ENCODE assay signal across 26 mouse cellular contexts in genomic region chr8:117762776-117763175, GRCm38 (mm10). TPM values are rescaled to one million over a fixed set of nuclear protein-coding genes. Genes with fewer than 3 reads are reported as not detected.
DNase-seq lines count a peak whose midpoint lies in the region; ATAC-seq and TF ChIP-seq lines count a peak whose summit lies in the region.
"Had no signal": no experiment of that assay in that cellular context is flagged by ENCODE, and none has a peak within 500 bp of the region (broad histone marks: within the 10 kb centered on the region; RNA-seq: fewer than 3 reads in every experiment).

No protein-coding gene starts in this region.

- TF ChIP-seq CTCF in liver, postnatal 0 days (IDR thresholded peaks at IDR 0.05; ENCODE audit: low read depth) = no peak
- TF ChIP-seq CTCF in liver, embryonic 14.5 days (IDR thresholded peaks at IDR 0.05; ENCODE audit: low read depth) = no peak
- TF ChIP-seq CTCF in cerebellum, adult 2 months (IDR thresholded peaks at IDR 0.05; ENCODE audit: borderline replicate concordance, insufficient read depth, low read depth, low read length) = no peak

- DNase-seq in liver, postnatal 0 days = no peak
- DNase-seq in c-Kit-positive CD71-positive TER-119-positive erythroid progenitor cells, embryonic 14.5 days (ENCODE audit: low spot score) = peak; percentile 14
- no peak for DNase-seq in liver, embryonic 14.5 days (ENCODE audit: low read depth in 3 of 3, low spot score in 3 of 3)
- no peak for DNase-seq in gastrocnemius, postnatal 14 days
- DNase-seq in cerebellum, adult 2 months = no peak
- DNase-seq: adrenal gland, adult 2 months; adrenal gland, postnatal 14 days; B cell, adult 2 months; cerebellum, adult 11-12 months; cerebellum, adult 9-10 months; cerebellum, postnatal 14 days; gastrocnemius, postnatal 10 days; heart, adult 18-20 months; heart, postnatal 10 days; heart, postnatal 36 days had no signal

- no peaks in the 10 kb centered on the region for H3K36me3 ChIP-seq in liver, embryonic 12.5 days
- no peaks in the 10 kb centered on the region; the same call in 1 of the 2 replicates for H3K36me3 ChIP-seq in liver, postnatal 0 days (replicated peaks; ENCODE audit: insufficient read depth, low read length)
- H3K36me3 ChIP-seq in liver, embryonic 14.5 days (replicated peaks; ENCODE audit: control insufficient read depth, insufficient read depth, low read depth) = no peaks in the 10 kb centered on the region
- H3K36me3 ChIP-seq: forebrain, embryonic 10.5 days; G1E; heart, embryonic 12.5 days; heart, embryonic 15.5 days; hindbrain, embryonic 10.5 days; hindbrain, embryonic 13.5 days had no signal

- H3K27ac ChIP-seq in liver, embryonic 12.5 days = 0 out of 2 replicates have a peak overlapping the region, but pooled peaks have one; percentile 40
- H3K27ac ChIP-seq in liver, postnatal 0 days (ENCODE audit: low read depth) = no peak overlapping the region
- no peak overlapping the region for H3K27ac ChIP-seq in liver, embryonic 14.5 days
- no peak overlapping the region for H3K27ac ChIP-seq in cerebellum, adult 2 months (ENCODE audit: insufficient read depth, low read length)
- H3K27ac ChIP-seq: forebrain, embryonic 10.5 days; forebrain, embryonic 13.5 days; heart, embryonic 15.5 days; hindbrain, embryonic 10.5 days; hindbrain, embryonic 13.5 days had no signal

- TF ChIP-seq POLR2A in cerebellum, adult 2 months (IDR thresholded peaks at IDR 0.05; ENCODE audit: borderline replicate concordance, insufficient read depth, low read length) = no peak

- TF ChIP-seq EP300 in liver, postnatal 0 days (IDR thresholded peaks at IDR 0.05; ENCODE audit: low read depth) = no peak
- TF ChIP-seq EP300 in liver, embryonic 14.5 days (IDR thresholded peaks at IDR 0.05; ENCODE audit: low read depth) = peak; percentile 76

- H3K4me2 ChIP-seq in liver, embryonic 12.5 days = peak overlapping the region; percentile 39; the same call in 1 of the 2 replicates
- no peak overlapping the region for H3K4me2 ChIP-seq in liver, postnatal 0 days (ENCODE audit: low read depth, low read length)
- H3K4me2 ChIP-seq in liver, embryonic 14.5 days (ENCODE audit: low read depth) = peak overlapping the region; percentile 30; the same call in 1 of the 2 replicates
- H3K4me2 ChIP-seq: forebrain, embryonic 13.5 days; heart, embryonic 12.5 days; heart, embryonic 15.5 days; hindbrain, embryonic 13.5 days had no signal

- H3K9me3 ChIP-seq in liver, embryonic 12.5 days (replicated peaks) = no peaks in the 10 kb centered on the region
- no peaks in the 10 kb centered on the region for H3K9me3 ChIP-seq in liver, postnatal 0 days (ENCODE audit: low read length)
- no peaks in the 10 kb centered on the region for H3K9me3 ChIP-seq in liver, embryonic 14.5 days (ENCODE audit: control insufficient read depth, low read length)
- H3K9me3 ChIP-seq: forebrain, embryonic 13.5 days; heart, embryonic 12.5 days; heart, embryonic 15.5 days; hindbrain, embryonic 10.5 days; hindbrain, embryonic 13.5 days had no signal

- peaks cover 5% of the 10 kb centered on the region; the same call in 1 of the 2 replicates for H3K27me3 ChIP-seq in liver, embryonic 12.5 days (replicated peaks)
- H3K27me3 ChIP-seq in liver, postnatal 0 days (ENCODE audit: insufficient read depth, low read length) = no peaks in the 10 kb centered on the region
- H3K27me3 ChIP-seq in liver, embryonic 14.5 days (ENCODE audit: control insufficient read depth, insufficient read depth, low read length) = no peaks in the 10 kb centered on the region
- no peaks in the 10 kb centered on the region for H3K27me3 ChIP-seq in cerebellum, adult 2 months (ENCODE audit: control insufficient read depth, insufficient read depth, low read length)
- H3K27me3 ChIP-seq: CH12.LX; forebrain, embryonic 13.5 days; heart, embryonic 15.5 days; hindbrain, embryonic 13.5 days had no signal

- 54% methylated on average over 6 of the region's 6 CpGs for WGBS in liver, embryonic 12.5 days (ENCODE audit: insufficient replicate concordance)
- 76% methylated on average over 6 of the region's 6 CpGs for WGBS in liver, postnatal 0 days (ENCODE audit: insufficient replicate concordance)
- WGBS in liver, embryonic 14.5 days (ENCODE audit: insufficient replicate concordance) = 47% methylated on average over 6 of the region's 6 CpGs
- WGBS in cerebellum, adult 2 months = 79% methylated on average over 6 of the region's 6 CpGs

- H3K4me3 ChIP-seq in liver, embryonic 12.5 days = no peak overlapping the region
- H3K4me3 ChIP-seq in liver, postnatal 0 days (ENCODE audit: low read depth, low read length) = no peak overlapping the region
- no peak overlapping the region for H3K4me3 ChIP-seq in liver, embryonic 14.5 days (ENCODE audit: insufficient read depth in 1 of 2, low read depth in 2 of 2, low read length in 2 of 2)
- H3K4me3 ChIP-seq in cerebellum, adult 2 months (replicated peaks; ENCODE audit: insufficient read depth, low read depth, low read length) = no peak overlapping the region
- H3K4me3 ChIP-seq: forebrain, embryonic 10.5 days; forebrain, embryonic 13.5 days; heart, embryonic 12.5 days; heart, embryonic 15.5 days; hindbrain, embryonic 10.5 days; hindbrain, embryonic 13.5 days had no signal

- peaks cover 37% of the 10 kb centered on the region for H3K4me1 ChIP-seq in liver, embryonic 12.5 days
- H3K4me1 ChIP-seq in liver, postnatal 0 days (ENCODE audit: insufficient read depth) = no peaks in the 10 kb centered on the region
- H3K4me1 ChIP-seq in liver, embryonic 14.5 days (replicated peaks; ENCODE audit: control insufficient read depth in 2 of 2, insufficient read depth in 2 of 2, low read length in 1 of 2) = peaks cover 9 to 27% of the 10 kb centered on the region in 2 experiments
- H3K4me1 ChIP-seq in cerebellum, adult 2 months (ENCODE audit: control insufficient read depth, insufficient read depth, low read length) = no peaks in the 10 kb centered on the region
- H3K4me1 ChIP-seq: forebrain, embryonic 10.5 days; heart, embryonic 12.5 days; heart, embryonic 15.5 days; hindbrain, embryonic 10.5 days; hindbrain, embryonic 13.5 days had no signal

- H3K9ac ChIP-seq in liver, embryonic 12.5 days = no peak overlapping the region
- no peak overlapping the region for H3K9ac ChIP-seq in liver, postnatal 0 days (replicated peaks)
- H3K9ac ChIP-seq in liver, embryonic 14.5 days (replicated peaks) = no peak overlapping the region
- H3K9ac ChIP-seq: forebrain, embryonic 13.5 days; heart, embryonic 12.5 days; heart, embryonic 15.5 days; hindbrain, embryonic 13.5 days had no signal

- ATAC-seq in liver, embryonic 12.5 days = peak; percentile 74
- ATAC-seq in liver, postnatal 0 days = no peak
- ATAC-seq in liver, embryonic 14.5 days (ENCODE audit: insufficient read depth) = peak; percentile 70
- ATAC-seq: forebrain, embryonic 13.5 days; forebrain, embryonic 16.5 days; hindbrain, embryonic 16.5 days had no signal

- intact Hi-C loops in gastrocnemius, postnatal 14 days (cut with DNase I; ENCODE audit: low total_unique reads) = no loop called here

RNA-seq across cellular contexts. Expression of gene Mphosph6, which starts 39.0 kb away (rescaled TPM):
- polyA plus RNA-seq in liver, embryonic 12.5 days (2016; fragmentation: Nextera tagmentation; extraction: Ambion mirVana) = 48.8 and 50.0 TPM in 2 replicates
- polyA plus RNA-seq in liver, postnatal 0 days (2015; fragmentation: Nextera tagmentation; extraction: Ambion mirVana) = 17.2 and 18.7 TPM in 2 replicates
- polyA plus RNA-seq in liver, embryonic 14.5 days (2012; rRNA removed) = 12.7 and 21.9 TPM in 2 replicates
- 34.4 and 37.5 TPM in 2 replicates for polyA plus RNA-seq in liver, embryonic 14.5 days (2014; fragmentation: Nextera tagmentation; extraction: Ambion mirVana)
- 1 to 10 TPM; 6.6 to 8.8 TPM for total RNA-seq in gastrocnemius, postnatal 14 days (2021)
- 24.7 and 26.2 TPM in 2 replicates for polyA plus RNA-seq in cerebellum, adult 2 months (2012; rRNA removed)
